Mouse (Mus musculus): ENCODE results near the gene Klhl40.

The Klhl40 gene

DNA sequence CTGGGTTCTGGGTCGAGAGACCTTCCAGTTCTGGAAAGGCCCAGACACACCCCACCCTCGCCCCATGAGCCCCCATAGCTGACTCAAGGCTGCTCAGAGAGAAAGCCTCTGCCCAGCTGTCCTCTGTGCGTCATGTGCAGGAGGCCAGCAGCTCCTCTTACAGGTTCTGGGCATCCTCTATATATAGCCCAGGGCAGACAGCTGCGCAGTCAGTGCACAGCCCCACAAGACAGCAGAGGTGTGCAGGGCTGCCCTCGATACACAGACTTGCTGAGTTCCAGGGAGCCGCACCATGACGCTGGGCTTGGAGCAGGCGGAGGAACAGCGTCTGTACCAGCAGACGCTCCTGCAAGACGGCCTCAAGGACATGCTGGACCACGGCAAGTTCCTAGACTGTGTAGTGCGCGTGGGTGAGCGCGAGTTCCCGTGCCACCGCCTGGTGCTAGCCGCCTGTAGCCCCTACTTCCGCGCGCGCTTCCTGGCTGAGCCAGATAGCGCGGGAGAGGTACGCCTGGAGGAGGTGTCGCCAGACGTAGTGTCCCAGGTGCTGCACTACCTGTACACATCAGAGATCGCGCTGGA lies at the start of gene Klhl40:
Klhl40 (plus strand) TSS at position 124 of the 582 bp plus-strand sequence.
- DNase-seq (ENCODE audit: low spot score) = no peak

- DNase-seq (ENCODE audit: low spot score) = no peak
Measured at GRCm38 (mm10) chr9:121740490-121740889, 36.9 kb upstream of the Klhl40 start.

DNA sequence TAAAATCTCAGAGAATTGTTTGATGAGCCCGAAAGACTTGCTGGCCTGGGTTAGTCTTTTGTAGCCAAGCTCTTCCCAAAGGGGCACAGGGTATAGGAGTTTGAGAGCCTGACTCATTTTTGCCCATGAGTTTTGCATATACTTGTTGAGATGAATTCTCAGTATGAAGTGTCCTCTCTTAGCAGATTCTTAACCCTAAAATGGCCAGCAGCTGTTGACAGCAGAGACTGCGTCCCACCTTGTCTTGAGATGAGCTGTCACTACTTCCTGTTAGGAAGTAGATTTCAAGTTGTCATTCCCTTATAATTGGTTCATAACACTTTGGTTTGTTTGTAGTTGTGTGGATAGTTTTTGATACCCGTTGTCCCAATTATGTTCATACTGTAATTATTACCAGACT lies 36.2 kb upstream of the Klhl40 start:
- DNase-seq (ENCODE audit: low spot score) = no peak

- no peak for DNase-seq (ENCODE audit: low spot score)
Measured at GRCm38 (mm10) chr9:121744051-121744450, 33.4 kb upstream of the Klhl40 start.

- no peak for DNase-seq (ENCODE audit: low spot score)
Measured at GRCm38 (mm10) chr9:121752774-121753173, 24.6 kb upstream of the Klhl40 start.

DNA sequence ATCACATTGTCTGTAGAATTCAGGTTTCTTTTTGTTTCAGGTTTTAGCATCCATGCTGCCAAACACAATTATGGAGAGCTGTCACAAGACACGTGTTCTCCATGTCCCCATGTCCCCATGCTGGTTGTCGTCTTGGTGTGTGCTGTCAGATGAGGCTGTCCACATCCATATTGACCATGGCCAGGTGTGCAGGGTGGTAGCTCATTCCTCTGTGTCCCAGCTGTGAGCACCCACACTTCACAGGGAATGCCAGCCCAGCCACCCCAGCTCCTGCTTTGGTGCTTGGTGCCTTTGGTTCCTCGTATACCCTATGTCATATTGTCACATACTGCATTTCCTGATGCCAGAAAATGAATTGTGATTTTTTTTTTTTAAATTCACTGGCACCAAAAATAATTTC lies 22.8 kb upstream of the Klhl40 start:
- no peak for DNase-seq (ENCODE audit: low spot score)

- no peak for DNase-seq (ENCODE audit: low spot score)
Measured at GRCm38 (mm10) chr9:121756785-121757184, 20.6 kb upstream of the Klhl40 start.

- no peak for DNase-seq (ENCODE audit: low spot score)
Measured at GRCm38 (mm10) chr9:121757432-121757831, 20.0 kb upstream of the Klhl40 start.

GRCm38 (mm10) chr9:121757835-121758814 lies 19.3 kb upstream of the Klhl40 start:
- DNase-seq (ENCODE audit: low spot score) = no peak

GRCm38 (mm10) chr9:121759091-121760081 lies 18.0 kb upstream of the Klhl40 start, which contains the start of gene Zfp651:
Zfp651 (plus strand) TSS chr9:121759330.
- DNase-seq (ENCODE audit: low spot score) = peak; percentile 34

DNA sequence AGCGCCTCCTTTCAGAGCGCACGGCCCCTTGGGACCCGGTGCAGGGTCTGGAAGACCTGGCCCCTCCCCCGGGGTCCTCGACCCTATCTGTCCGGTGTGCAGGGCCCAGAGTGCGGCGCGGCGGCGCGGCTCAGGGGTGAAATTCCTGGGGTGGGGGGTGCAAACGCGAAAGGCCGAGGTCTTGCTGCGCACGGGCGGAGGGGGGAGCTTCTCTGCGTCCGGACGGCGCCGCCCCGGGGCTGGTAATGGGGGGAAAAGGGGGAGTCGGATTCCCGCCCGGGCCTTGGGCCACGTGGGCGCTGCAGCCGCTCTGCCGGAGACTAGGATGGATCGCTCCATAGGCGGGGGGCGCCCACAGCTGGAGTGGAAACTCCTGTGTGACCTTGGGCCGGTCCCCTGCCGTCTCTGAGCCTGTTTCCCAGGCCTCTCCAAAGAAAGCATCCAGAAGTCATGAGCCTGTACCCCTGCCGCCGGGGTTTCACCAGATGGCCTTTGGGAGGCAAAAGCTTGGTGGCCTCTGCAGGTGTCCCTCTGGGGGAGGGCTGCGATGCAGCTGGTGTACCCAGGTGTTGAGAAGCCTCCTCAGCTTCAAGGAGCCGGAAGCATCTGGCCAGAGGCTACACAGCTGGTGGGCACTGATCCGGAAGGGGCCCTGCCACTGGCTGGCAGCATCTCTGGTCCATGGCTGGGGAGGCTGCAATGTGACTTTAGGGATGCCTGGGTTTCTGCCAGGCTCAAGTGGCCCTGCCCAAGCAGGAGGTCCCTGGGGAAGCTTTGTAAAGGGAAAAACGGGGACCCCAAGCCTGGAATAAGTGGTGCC lies 16.9 kb upstream of the Klhl40 start:
- peak; percentile 60 for DNase-seq (ENCODE audit: low spot score)

GRCm38 (mm10) chr9:121761091-121761665 lies 16.2 kb upstream of the Klhl40 start:
- DNase-seq (ENCODE audit: low spot score) = no peak

GRCm38 (mm10) chr9:121761787-121762186 lies 15.6 kb upstream of the Klhl40 start:
- no peak for DNase-seq (ENCODE audit: low spot score)

GRCm38 (mm10) chr9:121762248-121762647 lies 15.2 kb upstream of the Klhl40 start:
- no peak for DNase-seq (ENCODE audit: low spot score)

DNA sequence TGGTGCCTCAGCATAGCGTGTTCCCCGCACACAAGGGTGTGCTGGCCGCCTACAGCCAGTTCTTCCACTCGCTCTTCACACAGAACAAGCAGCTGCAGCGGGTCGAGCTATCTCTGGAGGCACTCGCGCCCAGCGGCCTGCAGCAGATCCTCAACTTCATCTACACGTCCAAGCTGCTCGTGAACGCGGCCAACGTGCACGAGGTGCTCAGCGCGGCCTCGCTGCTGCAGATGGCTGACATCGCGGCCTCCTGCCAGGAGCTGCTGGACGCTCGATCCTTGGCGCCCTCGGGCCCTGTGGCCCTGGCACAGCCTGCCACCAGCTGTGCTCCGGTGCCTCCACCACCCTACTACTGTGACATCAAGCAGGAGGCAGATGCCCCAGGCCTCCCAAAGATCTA lies 14.6 kb upstream of the Klhl40 start:
- no peak for DNase-seq (ENCODE audit: low spot score)

DNA sequence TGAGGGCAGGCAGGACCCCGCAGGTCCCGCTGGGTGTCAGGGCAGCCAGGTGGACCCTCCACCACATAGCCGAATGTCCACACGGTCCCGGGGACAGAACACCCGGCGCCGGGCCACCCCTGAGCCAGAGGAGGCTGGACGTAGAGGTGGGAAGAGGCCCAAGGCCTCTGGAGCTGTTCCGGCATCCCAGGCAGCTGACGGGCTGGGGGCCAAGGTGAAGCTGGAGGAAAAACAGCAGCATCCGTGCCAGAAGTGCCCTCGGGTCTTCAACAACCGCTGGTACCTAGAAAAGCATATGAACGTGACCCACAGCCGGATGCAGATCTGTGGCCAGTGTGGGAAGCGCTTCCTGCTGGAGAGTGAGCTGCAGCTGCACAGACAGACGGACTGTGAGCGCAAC lies 13.7 kb upstream of the Klhl40 start:
- DNase-seq (ENCODE audit: low spot score) = no peak

DNA sequence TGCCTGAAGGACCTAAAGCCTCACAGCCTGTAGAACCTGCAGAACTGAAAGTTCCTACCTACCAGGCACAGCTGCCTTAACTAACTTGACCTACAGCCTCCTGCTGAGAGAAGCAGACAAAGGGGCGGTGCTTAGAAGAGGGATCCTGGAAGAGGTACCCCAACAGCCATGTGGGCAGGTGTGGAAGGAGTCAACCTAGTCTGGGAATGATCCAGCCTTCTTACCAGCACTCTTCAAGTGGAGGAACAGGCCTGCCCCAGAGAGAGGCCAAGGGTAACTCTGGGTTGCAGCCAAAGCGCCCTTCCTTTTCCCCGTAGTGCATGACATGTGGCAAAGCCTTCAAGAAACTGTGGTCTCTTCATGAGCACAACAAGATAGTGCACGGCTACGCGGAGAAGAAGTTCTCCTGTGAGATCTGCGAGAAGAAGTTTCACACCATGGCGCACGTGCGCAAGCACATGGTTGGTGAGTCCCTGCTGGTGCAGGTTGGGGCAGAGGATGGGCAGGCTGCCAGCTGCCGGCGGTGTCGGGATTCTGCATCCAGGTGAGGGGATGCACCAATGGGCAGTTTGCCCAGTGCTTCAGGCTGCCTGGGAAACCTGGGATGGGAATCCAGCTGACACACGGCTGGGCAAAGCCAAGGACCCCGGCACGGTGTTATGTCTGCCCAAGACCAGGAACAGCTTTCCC lies 12.1 kb upstream of the Klhl40 start:
- DNase-seq (ENCODE audit: low spot score) = peak; percentile 61

- no peak for DNase-seq (ENCODE audit: low spot score)
Measured at GRCm38 (mm10) chr9:121772412-121772811, 5.0 kb upstream of the Klhl40 start.

DNA sequence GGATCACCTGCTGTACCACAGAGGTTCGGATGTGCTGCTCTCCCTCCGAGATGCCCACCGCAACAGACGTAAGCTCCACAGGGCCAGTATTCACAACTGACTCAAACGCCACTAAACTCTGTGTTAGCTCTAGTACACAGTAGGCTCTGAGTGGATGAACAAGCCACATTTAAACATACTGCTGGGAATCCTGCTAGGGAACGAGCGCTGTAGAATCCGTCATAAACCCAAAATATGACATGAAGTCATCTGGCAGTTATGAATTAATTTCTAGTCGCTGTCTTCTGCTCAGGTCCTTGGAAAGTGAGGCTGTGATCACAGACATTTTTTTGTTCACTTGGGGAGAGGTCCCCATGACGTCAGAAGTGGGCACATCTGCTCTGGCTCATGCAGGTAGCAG lies 1.5 kb upstream of the Klhl40 start:
- DNase-seq (ENCODE audit: low spot score) = no peak

DNA sequence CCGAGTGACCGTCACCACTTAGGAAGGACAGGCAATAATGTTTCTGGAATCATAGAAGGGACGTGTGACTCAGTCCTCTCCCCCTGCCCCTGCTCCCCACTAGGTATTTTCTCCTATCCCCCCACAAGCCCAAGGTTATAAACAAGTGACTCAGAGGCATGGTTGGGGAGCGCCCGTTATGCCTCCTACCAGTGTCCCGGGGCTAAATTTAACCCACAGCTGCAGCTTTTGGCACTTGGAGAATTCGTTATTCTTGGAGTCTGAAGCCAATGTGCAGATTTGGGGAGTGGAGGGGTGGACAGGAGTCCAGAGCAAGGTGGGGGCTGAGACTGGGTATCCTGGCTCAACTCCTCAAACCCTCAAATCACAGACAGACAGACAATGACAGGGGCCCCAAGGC lies 896 bp upstream of the Klhl40 start:
- DNase-seq (ENCODE audit: low spot score) = no peak
